Mouse (Mus musculus) limb, embryonic 14.5 days (tissue): ENCODE results near the gene Zfp668. TPM values are rescaled to one million over a fixed set of nuclear protein-coding genes. Genes with fewer than 3 reads are reported as not detected.

Experiments
- ATAC-seq: fragments of 200-750 bp; cut with Nextera tagmentation; 2 replicates; pipeline ENCODE4 v1.8.0; 2017; ENCODE audit warnings: low read depth, moderate number of reproducible peaks, moderate TSS enrichment; ENCODE audit not compliant: low FRiP score
- DNase-seq: peaks from one replicate; pipeline ENCODE4 v3.0.0-alpha.2; 2015; ENCODE audit warnings: low spot score
- H3K27ac ChIP-seq: fragments of 300-500 bp; sonication (generic); replicated peaks from 2 replicates; pipeline ENCODE4 v1.5.1; 2014; ENCODE audit warnings: low read depth, mild to moderate bottlenecking, low read length, moderate library complexity, mixed read lengths
- H3K27me3 ChIP-seq: fragments of 300-500 bp; sonication (generic); 2 replicates; pipeline ENCODE4 v1.6.1; 2014; ENCODE audit warnings: low read length, mixed read lengths; ENCODE audit not compliant: control insufficient read depth, insufficient read depth
- H3K36me3 ChIP-seq: fragments of 300-500 bp; sonication (generic); 2 replicates; pipeline ENCODE4 v1.6.1; 2014; ENCODE audit warnings: mild to moderate bottlenecking, low read length, moderate library complexity, mixed read lengths; ENCODE audit not compliant: control insufficient read depth, insufficient read depth
- H3K4me1 ChIP-seq: fragments of 300-500 bp; sonication (generic); 2 replicates; pipeline ENCODE4 v1.6.1; 2014; ENCODE audit warnings: antibody characterized with exemption, low read length, mixed read lengths; ENCODE audit not compliant: control insufficient read depth, insufficient read depth
- H3K4me2 ChIP-seq: fragments of 300-500 bp; sonication (generic); replicated peaks from 2 replicates; pipeline ENCODE4 v1.6.1; 2014; ENCODE audit warnings: low read depth, mild to moderate bottlenecking, low read length, moderate library complexity; ENCODE audit not compliant: severe bottlenecking
- H3K4me3 ChIP-seq: fragments of 300-500 bp; sonication (generic); replicated peaks from 2 replicates; pipeline ENCODE4 v1.5.1; 2014; ENCODE audit warnings: low read length
- H3K9ac ChIP-seq: fragments of 300-500 bp; sonication (generic); 2 replicates; pipeline ENCODE4 v1.6.1; 2014; ENCODE audit warnings: mild to moderate bottlenecking, low read depth, low read length, moderate library complexity; ENCODE audit not compliant: severe bottlenecking
- H3K9me3 ChIP-seq: fragments of 300-500 bp; sonication (generic); 2 replicates; pipeline ENCODE4 v1.6.1; 2016; ENCODE audit warnings: low read length; ENCODE audit not compliant: control insufficient read depth
- POLR2A ChIP-seq: fragments of 200-500 bp; IDR thresholded peaks from 2 replicates; pipeline ENCODE4 v1.8.0; 2012; ENCODE audit warnings: inconsistent platforms, mild to moderate bottlenecking, moderate library complexity, borderline replicate concordance; ENCODE audit not compliant: insufficient read depth, insufficient read length; ENCODE audit errors: extremely low read depth
- WGBS: fragments of 180-500 bp; shearing (Covaris S2); extraction: QIAGEN DNeasy Blood & Tissue Kit; methylation state at CpG from one replicate; pipeline ENCODE4 v1.1.7; 2014; 5-methylcytosine and 5-hydroxymethylcytosine counted together
- polyA plus RNA-seq, 2 experiments: library from polyadenylated mRNA; depleted of rRNA in 1 of 2; stranded (reverse) in 1 of 2; unstranded in 1 of 2; fragments of >200 nt; fragmentation: Nextera tagmentation in 1 of 2; extraction: Ambion mirVana in 1 of 2; gene quantifications; 2 replicates each; pipeline versions ENCODE4 v1.2.1 to v1.2.3; 2012 to 2014

The Zfp668 gene
- polyA plus RNA-seq, 2 experiments = 10.9 to 11.0 TPM

- Histone ChIP-seq H3K4me1 (peaks cover 6% of the 10 kb centered on the region; the same call in 1 of the 2 replicates), H3K27ac (no peak overlapping the region), H3K9me3 (no peaks in the 10 kb centered on the region), H3K9ac (no peak overlapping the region), H3K27me3 (no peaks in the 10 kb centered on the region), H3K4me3 (no peak overlapping the region), H3K4me2 (no peak overlapping the region), H3K36me3 (peaks cover 28% of the 10 kb centered on the region)
- TF ChIP-seq POLR2A = no peak
- DNase-seq (no peak), ATAC-seq (no peak)
- WGBS = 95% methylated on average over 5 of the region's 5 CpGs
Observed at GRCm38 (mm10) chr7:127817776-127818175, 58.9 kb downstream of the Zfp668 start.

GRCm38 (mm10) chr7:127817053-127817452, 59.6 kb downstream of the Zfp668 start:
- TF ChIP-seq POLR2A = no peak
- H3K9ac ChIP-seq = no peak overlapping the region
- H3K27ac ChIP-seq = no peak overlapping the region
- H3K4me2 ChIP-seq = no peak overlapping the region
- no peak for ATAC-seq
- H3K9me3 ChIP-seq = no peaks in the 10 kb centered on the region
- no peak overlapping the region for H3K4me3 ChIP-seq
- H3K27me3 ChIP-seq = no peaks in the 10 kb centered on the region
- no peak for DNase-seq
- 73% methylated on average over 7 of the region's 7 CpGs for WGBS
- H3K36me3 ChIP-seq = peaks cover 28% of the 10 kb centered on the region
- H3K4me1 ChIP-seq = no peaks in the 10 kb centered on the region; the same call in 1 of the 2 replicates

- no peaks in the 10 kb centered on the region for H3K27me3 ChIP-seq
- no peak overlapping the region for H3K9ac ChIP-seq
- ATAC-seq (0 out of 2 replicates have a peak, but pooled peaks have one; percentile 60), DNase-seq (no peak)
- no peaks in the 10 kb centered on the region for H3K4me1 ChIP-seq
- H3K9me3 ChIP-seq = no peaks in the 10 kb centered on the region
- no peak for TF ChIP-seq POLR2A
- no peak overlapping the region for H3K27ac ChIP-seq
- 64% methylated on average over 15 of the region's 15 CpGs for WGBS
- H3K4me2 ChIP-seq = no peak overlapping the region
- H3K4me3 ChIP-seq = no peak overlapping the region
- H3K36me3 ChIP-seq = peaks cover 28% of the 10 kb centered on the region
Observed at GRCm38 (mm10) chr7:127815954-127816821, 60.4 kb downstream of the Zfp668 start.

GRCm38 (mm10) chr7:127815116-127815665, 61.4 kb downstream of the Zfp668 start:
- H3K36me3 ChIP-seq = peaks cover 37% of the 10 kb centered on the region
- H3K4me3 ChIP-seq = no peak overlapping the region
- no peak for TF ChIP-seq POLR2A
- H3K27me3 ChIP-seq = no peaks in the 10 kb centered on the region
- DNase-seq (no peak), ATAC-seq (no peak)
- H3K4me2 ChIP-seq = no peak overlapping the region
- 91% methylated on average over 15 of the region's 15 CpGs for WGBS
- no peaks in the 10 kb centered on the region for H3K9me3 ChIP-seq
- no peak overlapping the region for H3K27ac ChIP-seq
- H3K9ac ChIP-seq = no peak overlapping the region
- no peaks in the 10 kb centered on the region for H3K4me1 ChIP-seq

GRCm38 (mm10) chr7:127814241-127814921, 62.2 kb downstream of the Zfp668 start:
- DNase-seq = peak; percentile 5
- Histone ChIP-seq H3K4me2 (no peak overlapping the region), H3K27me3 (no peaks in the 10 kb centered on the region), H3K9me3 (no peaks in the 10 kb centered on the region), H3K4me3 (no peak overlapping the region), H3K36me3 (peaks cover 45% of the 10 kb centered on the region), H3K27ac (no peak overlapping the region), H3K4me1 (no peaks in the 10 kb centered on the region), H3K9ac (no peak overlapping the region)
- 78% methylated on average over 19 of the region's 19 CpGs for WGBS
- ATAC-seq = no peak
- TF ChIP-seq POLR2A = no peak
